Mouse (Mus musculus) heart, embryonic 10.5 days (tissue): ENCODE measurements around the gene Ranbp17. TPM values are rescaled to one million over a fixed set of nuclear protein-coding genes. Genes with fewer than 3 reads are reported as not detected.
A peak's percentile ranks its signal among the peaks of the same experiment; 100 is the strongest.

Experiments
- DNase-seq: peaks from one replicate; pipeline ENCODE4 v3.0.0-alpha.2; 2017; ENCODE audit warnings: low spot score
- H3K27ac ChIP-seq: fragments of 300-500 bp; sonication (generic); 2 replicates; pipeline ENCODE4 v1.5.1; 2016; ENCODE audit warnings: mild to moderate bottlenecking
- H3K27me3 ChIP-seq: fragments of 300-500 bp; sonication (generic); 2 replicates; pipeline ENCODE4 v1.6.1; 2016; ENCODE audit warnings: mild to moderate bottlenecking; ENCODE audit not compliant: poor library complexity, insufficient read depth, severe bottlenecking
- H3K36me3 ChIP-seq: fragments of 300-500 bp; sonication (generic); 2 replicates; pipeline ENCODE4 v1.6.1; 2016; ENCODE audit warnings: mild to moderate bottlenecking, moderate library complexity
- H3K4me1 ChIP-seq: fragments of 300-500 bp; sonication (generic); 2 replicates; pipeline ENCODE4 v1.6.1; 2016; ENCODE audit warnings: mild to moderate bottlenecking
- H3K4me3 ChIP-seq: fragments of 300-500 bp; sonication (generic); 2 replicates; pipeline ENCODE4 v1.5.1; 2016; ENCODE audit warnings: mild to moderate bottlenecking, moderate library complexity
- H3K9me3 ChIP-seq: fragments of 300-500 bp; sonication (generic); 2 replicates; pipeline ENCODE4 v1.6.1; 2016; ENCODE audit warnings: mild to moderate bottlenecking, moderate library complexity
- WGBS: fragments of 180-500 bp; shearing (Covaris S2); methylation state at CpG from one replicate; pipeline ENCODE4 v1.1.7; 2016; 5-methylcytosine and 5-hydroxymethylcytosine counted together
- polyA plus RNA-seq: library from polyadenylated mRNA; unstranded; fragments of >200 nt; fragmentation: Nextera tagmentation; extraction: Ambion mirVana; gene quantifications from 2 replicates; pipeline ENCODE4 v1.2.1, GENCODE M21; 2016

Gene Ranbp17
- polyA plus RNA-seq, 1 experiment from 2014 or later, result 7.9 TPM

GRCm38 (mm10) chr11:33207411-33207810, 306.1 kb downstream of the Ranbp17 start:
- Histone ChIP-seq H3K27me3 (peaks cover 93% of the 10 kb centered on the region), H3K9me3 (no peaks in the 10 kb centered on the region), H3K36me3 (no peaks in the 10 kb centered on the region), H3K27ac (no peak overlapping the region), H3K4me1 (peaks cover 8% of the 10 kb centered on the region), H3K4me3 (no peak overlapping the region)
- no peak for DNase-seq
- 77% methylated on average over 2 of the region's 2 CpGs for WGBS

DNA sequence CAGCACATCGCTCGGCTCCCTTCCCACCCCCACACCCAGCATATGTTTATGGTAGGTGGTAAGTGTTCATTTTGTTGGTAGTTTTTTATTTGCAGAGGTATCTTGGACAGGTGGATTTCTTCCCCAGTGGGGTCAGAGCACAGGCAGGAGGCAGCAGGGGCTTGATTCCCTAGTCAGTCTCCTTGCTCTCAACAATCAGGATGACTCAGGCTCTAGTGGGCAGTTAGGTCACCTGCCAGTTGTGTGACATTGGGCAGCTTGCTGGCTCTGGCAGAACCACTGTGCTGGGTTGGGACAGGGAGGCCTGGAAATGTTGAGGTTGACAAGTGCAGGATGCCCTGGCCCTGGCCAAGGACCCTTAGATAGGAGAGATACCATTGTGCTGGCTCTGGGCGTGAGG, 308.6 kb downstream of the Ranbp17 start:
- H3K27me3 ChIP-seq, result peaks cover 96% of the 10 kb centered on the region
- H3K9me3 ChIP-seq, result no peaks in the 10 kb centered on the region
- 11% methylated on average over 3 of the region's 3 CpGs for WGBS
- no peak overlapping the region for H3K27ac ChIP-seq
- no peak for DNase-seq
- H3K4me1 ChIP-seq, result peaks cover 25% of the 10 kb centered on the region
- H3K36me3 ChIP-seq, result no peaks in the 10 kb centered on the region
- H3K4me3 ChIP-seq, result no peak overlapping the region

- H3K4me3 ChIP-seq, result peak overlapping the region; percentile 50; the same call in 1 of the 2 replicates
- H3K9me3 ChIP-seq, result no peaks in the 10 kb centered on the region
- no peak for DNase-seq
- no peak overlapping the region for H3K27ac ChIP-seq
- H3K4me1 ChIP-seq, result peaks cover 25% of the 10 kb centered on the region
- H3K27me3 ChIP-seq, result peaks cover 96% of the 10 kb centered on the region
- H3K36me3 ChIP-seq, result no peaks in the 10 kb centered on the region
- 2% methylated on average over 18 of the region's 18 CpGs for WGBS
Observed at GRCm38 (mm10) chr11:33204329-33204705, 309.2 kb downstream of the Ranbp17 start.

GRCm38 (mm10) chr11:33203383-33204328, 309.9 kb downstream of the Ranbp17 start, which contains the start of gene Tlx3:
TSS of gene Tlx3 (minus strand) at chr11:33203589.
- Histone ChIP-seq H3K27me3 (peaks cover 100% of the 10 kb centered on the region), H3K4me1 (peaks cover 25% of the 10 kb centered on the region), H3K4me3 (peak within 1 kb of the TSS; percentile 50), H3K27ac (no peak within 1 kb of the TSS), H3K36me3 (no peaks in the 10 kb centered on the region), H3K9me3 (no peaks in the 10 kb centered on the region)
- WGBS, result under 1% methylated on average over 81 of the region's 81 CpGs
- no peak for DNase-seq

DNA sequence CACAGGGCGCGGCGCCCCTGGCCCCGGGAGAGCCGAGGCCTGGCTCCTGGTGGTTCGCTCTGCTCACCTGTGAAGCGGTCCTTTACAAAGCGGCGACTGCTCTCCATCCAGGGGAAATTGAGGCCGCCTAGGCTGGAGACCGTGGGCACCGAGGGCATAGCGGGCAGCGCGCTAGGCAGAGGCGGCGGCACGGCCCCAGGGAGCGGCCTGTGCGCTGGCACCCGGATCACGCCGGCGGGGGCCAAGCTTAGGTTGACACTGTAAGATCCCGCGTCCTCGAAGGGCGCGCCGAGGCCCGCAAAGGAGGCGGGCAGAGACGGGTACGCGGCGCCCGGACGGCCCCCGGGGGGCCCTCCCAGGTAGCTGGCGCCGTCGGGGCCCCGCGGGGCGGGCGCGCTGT, 310.6 kb downstream of the Ranbp17 start:
- H3K27me3 ChIP-seq, result peaks cover 100% of the 10 kb centered on the region
- DNase-seq, result no peak
- H3K4me1 ChIP-seq, result peaks cover 25% of the 10 kb centered on the region
- WGBS, result 1% methylated on average over 47 of the region's 47 CpGs
- H3K4me3 ChIP-seq, result peak overlapping the region; percentile 50
- no peaks in the 10 kb centered on the region for H3K36me3 ChIP-seq
- no peak overlapping the region for H3K27ac ChIP-seq
- no peaks in the 10 kb centered on the region for H3K9me3 ChIP-seq

GRCm38 (mm10) chr11:33202296-33202695, 311.2 kb downstream of the Ranbp17 start:
- H3K27me3 ChIP-seq, result peaks cover 100% of the 10 kb centered on the region
- H3K4me3 ChIP-seq, result no peak overlapping the region
- H3K4me1 ChIP-seq, result peaks cover 25% of the 10 kb centered on the region
- no peak overlapping the region for H3K27ac ChIP-seq
- H3K36me3 ChIP-seq, result no peaks in the 10 kb centered on the region
- 1% methylated on average over 37 of the region's 37 CpGs for whole genome bisulfite sequencing
- DNase-seq, result no peak
- H3K9me3 ChIP-seq, result peaks cover 4% of the 10 kb centered on the region; the same call in 1 of the 2 replicates

GRCm38 (mm10) chr11:33201626-33202010, 311.9 kb downstream of the Ranbp17 start:
- H3K36me3 ChIP-seq, result no peaks in the 10 kb centered on the region
- 3% methylated on average over 19 of the region's 19 CpGs for WGBS
- peaks cover 6% of the 10 kb centered on the region; the same call in 1 of the 2 replicates for H3K9me3 ChIP-seq
- DNase-seq, result no peak
- peaks cover 100% of the 10 kb centered on the region for H3K27me3 ChIP-seq
- peak overlapping the region; percentile 52 for H3K4me3 ChIP-seq
- no peak overlapping the region for H3K27ac ChIP-seq
- H3K4me1 ChIP-seq, result peaks cover 25% of the 10 kb centered on the region

- under 1% methylated on average over 76 of the region's 76 CpGs for WGBS
- H3K27ac ChIP-seq, result no peak overlapping the region
- peaks cover 100% of the 10 kb centered on the region for H3K27me3 ChIP-seq
- DNase-seq, result no peak
- H3K4me3 ChIP-seq, result peak overlapping the region; percentile 52
- H3K9me3 ChIP-seq, result peaks cover 6% of the 10 kb centered on the region; the same call in 1 of the 2 replicates
- peaks cover 26% of the 10 kb centered on the region for H3K4me1 ChIP-seq
- H3K36me3 ChIP-seq, result no peaks in the 10 kb centered on the region
Observed at GRCm38 (mm10) chr11:33200764-33201625, 312.6 kb downstream of the Ranbp17 start.

- peaks cover 30% of the 10 kb centered on the region for H3K4me1 ChIP-seq
- H3K27me3 ChIP-seq, result peaks cover 100% of the 10 kb centered on the region
- WGBS, result 1% methylated on average over 45 of the region's 45 CpGs
- no peak overlapping the region for H3K27ac ChIP-seq
- H3K36me3 ChIP-seq, result no peaks in the 10 kb centered on the region
- H3K9me3 ChIP-seq, result peaks cover 6% of the 10 kb centered on the region; the same call in 1 of the 2 replicates
- DNase-seq, result no peak
- H3K4me3 ChIP-seq, result peak overlapping the region; percentile 52
Observed at GRCm38 (mm10) chr11:33199906-33200763, 313.4 kb downstream of the Ranbp17 start.

GRCm38 (mm10) chr11:33199117-33199514, 314.4 kb downstream of the Ranbp17 start:
- Histone ChIP-seq H3K9me3 (peaks cover 6% of the 10 kb centered on the region; the same call in 1 of the 2 replicates), H3K27me3 (peaks cover 99% of the 10 kb centered on the region), H3K4me1 (peaks cover 30% of the 10 kb centered on the region), H3K36me3 (no peaks in the 10 kb centered on the region), H3K4me3 (no peak overlapping the region), H3K27ac (no peak overlapping the region)
- WGBS, result 3% methylated on average over 15 of the region's 15 CpGs
- DNase-seq, result no peak

DNA sequence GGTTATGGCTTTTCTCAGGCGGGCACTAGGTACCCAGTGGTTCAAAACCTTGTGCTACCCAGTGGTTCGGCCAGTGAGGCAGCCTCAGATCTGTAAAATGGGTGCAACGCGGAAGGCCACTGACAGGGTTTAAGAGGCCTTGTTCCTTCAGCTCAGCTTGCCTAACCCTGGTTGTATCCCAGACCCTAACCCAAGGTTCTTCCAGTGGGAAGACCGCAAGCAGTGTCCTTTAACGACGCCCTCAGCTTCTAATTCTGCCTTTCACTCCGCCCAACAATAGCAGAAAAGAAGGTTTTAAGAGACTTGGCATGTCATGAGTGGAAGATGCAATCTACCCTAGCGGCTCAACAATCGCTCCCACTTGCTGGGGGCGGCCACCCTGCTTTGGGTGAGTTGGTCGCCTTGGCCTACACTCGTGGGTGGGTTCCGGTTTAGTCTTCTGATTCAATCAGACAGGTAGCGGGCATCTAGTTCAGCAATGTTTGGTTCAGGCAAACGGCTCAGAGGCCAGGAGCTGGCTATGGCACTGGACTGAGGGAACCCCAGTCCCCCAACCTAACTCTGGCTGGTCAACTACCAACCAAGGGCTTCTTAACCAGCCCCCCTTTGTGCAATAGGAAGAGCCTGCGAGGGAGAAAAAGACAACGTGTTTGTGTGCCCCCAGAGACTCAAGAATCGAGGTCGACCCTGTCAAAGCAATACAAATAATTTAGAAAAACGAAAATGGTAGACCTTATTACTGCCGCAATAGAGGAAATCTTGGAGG, 315.0 kb downstream of the Ranbp17 start:
- DNase-seq, result no peak
- no peak overlapping the region for H3K27ac ChIP-seq
- no peak overlapping the region for H3K4me3 ChIP-seq
- H3K4me1 ChIP-seq, result peaks cover 32% of the 10 kb centered on the region
- 19% methylated on average over 22 of the region's 22 CpGs for WGBS
- no peaks in the 10 kb centered on the region for H3K36me3 ChIP-seq
- H3K9me3 ChIP-seq, result peaks cover 6% of the 10 kb centered on the region; the same call in 1 of the 2 replicates
- peaks cover 99% of the 10 kb centered on the region for H3K27me3 ChIP-seq
